Mouse (Mus musculus) bone marrow macrophage, adult 2 months (primary cell): ENCODE results near the gene Ccdc78.

Source experiments
- CTCF ChIP-seq: IDR thresholded peaks from 2 replicates; pipeline ENCODE4 v1.5.1; 2012; ENCODE audit warnings: low read depth, mild to moderate bottlenecking, low read length, moderate library complexity
- POLR2A ChIP-seq: IDR thresholded peaks from 2 replicates; pipeline ENCODE4 v1.6.1; 2012; ENCODE audit warnings: mild to moderate bottlenecking, low read depth, low read length, borderline replicate concordance

GRCm38 (mm10) chr17:25823452-25823851 is 37.1 kb downstream of the Ccdc78 start, which contains the start of gene Wdr24:
- no peak for TF ChIP-seq CTCF
- no peak for TF ChIP-seq POLR2A
